Mouse (Mus musculus) embryonic fibroblast, embryonic 13.5 days (primary cell): ENCODE data around the gene 2310033P09Rik. TPM values are rescaled to one million over a fixed set of nuclear protein-coding genes. Genes with fewer than 3 reads are reported as not detected.

Experiments
- H3K27ac ChIP-seq: 2 replicates; pipeline ENCODE4 v1.5.1; 2012; ENCODE audit warnings: low read length, control low read depth, inconsistent platforms; ENCODE audit not compliant: insufficient read depth
- H3K4me1 ChIP-seq: 2 replicates; pipeline ENCODE4 v1.6.1; 2011; ENCODE audit warnings: low read length; ENCODE audit not compliant: control insufficient read depth, insufficient read depth
- H3K4me3 ChIP-seq: 2 replicates; pipeline ENCODE4 v1.5.1; 2011; ENCODE audit warnings: mild to moderate bottlenecking, control low read depth, low read length; ENCODE audit not compliant: insufficient read depth
- CTCF ChIP-seq: IDR thresholded peaks from 2 replicates; pipeline ENCODE4 v1.5.1; 2011; ENCODE audit warnings: mild to moderate bottlenecking, control low read depth, low read length, moderate library complexity, borderline replicate concordance; ENCODE audit not compliant: insufficient read depth
- POLR2A ChIP-seq: IDR thresholded peaks from 2 replicates; pipeline ENCODE4 v1.6.1; 2011; ENCODE audit warnings: low read depth, mild to moderate bottlenecking, control low read depth, low read length, moderate library complexity
- polyA plus RNA-seq: library from polyadenylated mRNA; stranded (reverse); fragments of >200 nt; gene quantifications from 2 replicates; pipeline ENCODE4 v1.2.4, GENCODE M21; 2011; ENCODE audit warnings: low read depth; ENCODE audit not compliant: missing spikeins, insufficient read length

2310033P09Rik gene
- polyA plus RNA-seq, 1 experiment: 7.2 TPM

GRCm38 (mm10) chr11:59212892-59213494 is 4.9 kb downstream of the 2310033P09Rik start:
- no peak overlapping the region for H3K27ac ChIP-seq
- peaks cover 3% of the 10 kb centered on the region; the same call in 1 of the 2 replicates for H3K4me1 ChIP-seq
- H3K4me3 ChIP-seq: no peak overlapping the region
- no peak for TF ChIP-seq POLR2A
- TF ChIP-seq CTCF: no peak

GRCm38 (mm10) chr11:59216955-59217354 is 8.8 kb downstream of the 2310033P09Rik start:
- no peak for TF ChIP-seq CTCF
- no peak for TF ChIP-seq POLR2A
- Histone ChIP-seq H3K27ac (no peak overlapping the region), H3K4me3 (no peak overlapping the region), H3K4me1 (peaks cover 7% of the 10 kb centered on the region)

- no peak overlapping the region for H3K27ac ChIP-seq
- no peak overlapping the region for H3K4me3 ChIP-seq
- no peak for TF ChIP-seq POLR2A
- no peak for TF ChIP-seq CTCF
- H3K4me1 ChIP-seq: peaks cover 10% of the 10 kb centered on the region
Measured at GRCm38 (mm10) chr11:59218389-59218998, 10.4 kb downstream of the 2310033P09Rik start.

- TF ChIP-seq POLR2A (no peak), CTCF (no peak)
- no peak overlapping the region for H3K27ac ChIP-seq
- H3K4me3 ChIP-seq: no peak overlapping the region
- H3K4me1 ChIP-seq: peaks cover 12% of the 10 kb centered on the region
Measured at GRCm38 (mm10) chr11:59219064-59219463, 10.9 kb downstream of the 2310033P09Rik start.

- TF ChIP-seq POLR2A: no peak
- no peak for TF ChIP-seq CTCF
- H3K4me1 ChIP-seq: peaks cover 17% of the 10 kb centered on the region
- H3K27ac ChIP-seq: no peak overlapping the region
Measured at GRCm38 (mm10) chr11:59221604-59222003, 13.5 kb downstream of the 2310033P09Rik start.

GRCm38 (mm10) chr11:59222306-59222705 is 14.2 kb downstream of the 2310033P09Rik start:
- no peak for TF ChIP-seq POLR2A
- no peak for TF ChIP-seq CTCF
- Histone ChIP-seq H3K4me3 (no peak overlapping the region), H3K27ac (no peak overlapping the region), H3K4me1 (peaks cover 14% of the 10 kb centered on the region)

More at GRCm38 (mm10) chr11:59221604-59222003, 13.5 kb downstream of the 2310033P09Rik start:
- H3K4me3 ChIP-seq: no peak overlapping the region

- TF ChIP-seq CTCF: no peak
- no peak for TF ChIP-seq POLR2A
- Histone ChIP-seq H3K27ac (no peak overlapping the region), H3K4me1 (peaks cover 14% of the 10 kb centered on the region), H3K4me3 (no peak overlapping the region)
Measured at GRCm38 (mm10) chr11:59224025-59224424, 15.9 kb downstream of the 2310033P09Rik start.

GRCm38 (mm10) chr11:59224470-59224869 is 16.3 kb downstream of the 2310033P09Rik start:
- TF ChIP-seq POLR2A: no peak
- TF ChIP-seq CTCF: no peak
- no peak overlapping the region for H3K27ac ChIP-seq
- H3K4me3 ChIP-seq: no peak overlapping the region
- peaks cover 14% of the 10 kb centered on the region for H3K4me1 ChIP-seq

- Histone ChIP-seq H3K4me1 (peaks cover 14% of the 10 kb centered on the region), H3K4me3 (peak overlapping the region; percentile 7; the same call in 1 of the 2 replicates), H3K27ac (no peak overlapping the region)
- TF ChIP-seq CTCF (no peak), POLR2A (no peak)
Measured at GRCm38 (mm10) chr11:59225167-59225566, 17.0 kb downstream of the 2310033P09Rik start.

- H3K4me1 ChIP-seq: peaks cover 13% of the 10 kb centered on the region
- H3K4me3 ChIP-seq: peak overlapping the region; percentile 97
- H3K27ac ChIP-seq: peak overlapping the region; percentile 92
- TF ChIP-seq POLR2A (peak; percentile 30; the same call in 1 of the 2 replicates), CTCF (no peak)
Measured at GRCm38 (mm10) chr11:59226251-59226650, 18.1 kb downstream of the 2310033P09Rik start.
